Mouse (Mus musculus) limb, embryonic 14.5 days (tissue): ENCODE results near the gene Tbx2. TPM values are rescaled to one million over a fixed set of nuclear protein-coding genes. Genes with fewer than 3 reads are reported as not detected.

Experiments
- ATAC-seq: fragments of 200-750 bp; cut with Nextera tagmentation; 2 replicates; pipeline ENCODE4 v1.8.0; 2017; ENCODE audit warnings: low read depth, moderate number of reproducible peaks, moderate TSS enrichment; ENCODE audit not compliant: low FRiP score
- DNase-seq: peaks from one replicate; pipeline ENCODE4 v3.0.0-alpha.2; 2015; ENCODE audit warnings: low spot score
- H3K27ac ChIP-seq: fragments of 300-500 bp; sonication (generic); replicated peaks from 2 replicates; pipeline ENCODE4 v1.5.1; 2014; ENCODE audit warnings: low read depth, mild to moderate bottlenecking, low read length, moderate library complexity, mixed read lengths
- H3K27me3 ChIP-seq: fragments of 300-500 bp; sonication (generic); 2 replicates; pipeline ENCODE4 v1.6.1; 2014; ENCODE audit warnings: low read length, mixed read lengths; ENCODE audit not compliant: control insufficient read depth, insufficient read depth
- H3K36me3 ChIP-seq: fragments of 300-500 bp; sonication (generic); 2 replicates; pipeline ENCODE4 v1.6.1; 2014; ENCODE audit warnings: mild to moderate bottlenecking, low read length, moderate library complexity, mixed read lengths; ENCODE audit not compliant: control insufficient read depth, insufficient read depth
- H3K4me1 ChIP-seq: fragments of 300-500 bp; sonication (generic); 2 replicates; pipeline ENCODE4 v1.6.1; 2014; ENCODE audit warnings: antibody characterized with exemption, low read length, mixed read lengths; ENCODE audit not compliant: control insufficient read depth, insufficient read depth
- H3K4me2 ChIP-seq: fragments of 300-500 bp; sonication (generic); replicated peaks from 2 replicates; pipeline ENCODE4 v1.6.1; 2014; ENCODE audit warnings: low read depth, mild to moderate bottlenecking, low read length, moderate library complexity; ENCODE audit not compliant: severe bottlenecking
- H3K4me3 ChIP-seq: fragments of 300-500 bp; sonication (generic); replicated peaks from 2 replicates; pipeline ENCODE4 v1.5.1; 2014; ENCODE audit warnings: low read length
- H3K9ac ChIP-seq: fragments of 300-500 bp; sonication (generic); 2 replicates; pipeline ENCODE4 v1.6.1; 2014; ENCODE audit warnings: mild to moderate bottlenecking, low read depth, low read length, moderate library complexity; ENCODE audit not compliant: severe bottlenecking
- H3K9me3 ChIP-seq: fragments of 300-500 bp; sonication (generic); 2 replicates; pipeline ENCODE4 v1.6.1; 2016; ENCODE audit warnings: low read length; ENCODE audit not compliant: control insufficient read depth
- POLR2A ChIP-seq: fragments of 200-500 bp; IDR thresholded peaks from 2 replicates; pipeline ENCODE4 v1.8.0; 2012; ENCODE audit warnings: inconsistent platforms, mild to moderate bottlenecking, moderate library complexity, borderline replicate concordance; ENCODE audit not compliant: insufficient read depth, insufficient read length; ENCODE audit errors: extremely low read depth
- WGBS: fragments of 180-500 bp; shearing (Covaris S2); extraction: QIAGEN DNeasy Blood & Tissue Kit; methylation state at CpG from one replicate; pipeline ENCODE4 v1.1.7; 2014; 5-methylcytosine and 5-hydroxymethylcytosine counted together
- polyA plus RNA-seq, 2 experiments: library from polyadenylated mRNA; depleted of rRNA in 1 of 2; stranded (reverse) in 1 of 2; unstranded in 1 of 2; fragments of >200 nt; fragmentation: Nextera tagmentation in 1 of 2; extraction: Ambion mirVana in 1 of 2; gene quantifications; 2 replicates each; pipeline versions ENCODE4 v1.2.1 to v1.2.3; 2012 to 2014

Gene Tbx2
- polyA plus RNA-seq, 2 experiments: 6.5 to 31.7 TPM

DNA sequence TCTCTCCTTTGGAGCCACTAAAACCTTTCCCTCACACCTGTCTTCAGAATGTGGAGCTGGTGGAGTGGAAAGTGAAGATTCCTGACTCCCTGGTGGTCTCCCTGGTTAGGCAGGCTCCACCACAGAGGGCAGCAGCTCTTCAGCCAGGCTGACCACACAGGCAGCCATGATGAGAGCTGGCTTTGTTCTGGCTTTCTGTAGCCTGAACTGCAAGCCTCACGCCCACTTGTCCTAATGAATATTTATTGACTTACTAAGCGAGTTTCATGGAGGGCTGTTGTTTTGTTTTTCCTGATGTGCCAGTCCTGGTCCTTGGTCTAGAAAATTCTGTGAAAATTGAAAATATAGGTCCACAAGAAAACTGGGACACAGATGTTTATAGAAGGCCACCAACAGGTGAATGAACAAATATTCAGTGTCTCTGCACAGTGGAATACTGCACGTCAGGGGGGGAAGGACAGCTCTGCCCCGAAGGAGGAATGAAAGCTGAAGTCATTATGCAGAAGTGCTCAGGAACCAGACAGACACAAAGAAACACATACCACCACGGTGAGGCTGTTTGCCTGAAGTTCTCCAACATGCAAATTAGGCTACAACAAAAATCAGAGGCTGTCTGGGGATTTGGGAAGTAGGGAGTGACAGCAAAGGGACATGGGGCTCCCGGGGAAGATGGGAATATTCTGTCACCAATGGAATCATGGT, 25.8 kb downstream of the Tbx2 start:
- 27% methylated on average over 6 of the region's 6 CpGs for WGBS
- Histone ChIP-seq H3K27ac (no peak overlapping the region), H3K9ac (no peak overlapping the region), H3K4me3 (no peak overlapping the region), H3K27me3 (no peaks in the 10 kb centered on the region), H3K9me3 (no peaks in the 10 kb centered on the region), H3K4me1 (no peaks in the 10 kb centered on the region), H3K4me2 (no peak overlapping the region), H3K36me3 (no peaks in the 10 kb centered on the region)
- DNase-seq (no peak), ATAC-seq (no peak)
- no peak for TF ChIP-seq POLR2A

DNA sequence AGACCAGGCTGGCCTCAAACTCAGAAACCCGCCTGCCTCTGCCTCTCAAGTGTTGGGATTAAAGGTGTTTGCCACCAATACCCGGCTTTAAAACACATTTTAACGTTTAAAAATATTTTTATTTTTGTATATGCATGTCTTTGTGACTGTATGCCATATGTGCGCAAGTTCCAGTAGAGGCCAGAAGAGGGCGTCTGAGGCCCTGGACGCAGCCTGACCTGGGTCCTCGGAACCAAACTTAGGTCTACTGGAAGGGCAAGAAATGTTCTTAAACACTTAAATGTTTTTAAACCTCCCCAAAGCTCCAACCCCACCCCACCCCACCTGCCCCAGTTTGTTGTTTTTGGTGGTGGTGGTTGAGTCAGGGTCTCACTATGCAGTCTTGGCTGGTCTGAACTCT, 32.0 kb downstream of the Tbx2 start:
- ATAC-seq (no peak), DNase-seq (no peak)
- no peak overlapping the region for H3K9ac ChIP-seq
- H3K27me3 ChIP-seq: no peaks in the 10 kb centered on the region
- H3K36me3 ChIP-seq: no peaks in the 10 kb centered on the region
- 43% methylated on average over 7 of the region's 7 CpGs for WGBS
- no peaks in the 10 kb centered on the region for H3K4me1 ChIP-seq
- TF ChIP-seq POLR2A: no peak
- H3K9me3 ChIP-seq: no peaks in the 10 kb centered on the region
- no peak overlapping the region for H3K27ac ChIP-seq
- H3K4me3 ChIP-seq: no peak overlapping the region
- H3K4me2 ChIP-seq: no peak overlapping the region

DNA sequence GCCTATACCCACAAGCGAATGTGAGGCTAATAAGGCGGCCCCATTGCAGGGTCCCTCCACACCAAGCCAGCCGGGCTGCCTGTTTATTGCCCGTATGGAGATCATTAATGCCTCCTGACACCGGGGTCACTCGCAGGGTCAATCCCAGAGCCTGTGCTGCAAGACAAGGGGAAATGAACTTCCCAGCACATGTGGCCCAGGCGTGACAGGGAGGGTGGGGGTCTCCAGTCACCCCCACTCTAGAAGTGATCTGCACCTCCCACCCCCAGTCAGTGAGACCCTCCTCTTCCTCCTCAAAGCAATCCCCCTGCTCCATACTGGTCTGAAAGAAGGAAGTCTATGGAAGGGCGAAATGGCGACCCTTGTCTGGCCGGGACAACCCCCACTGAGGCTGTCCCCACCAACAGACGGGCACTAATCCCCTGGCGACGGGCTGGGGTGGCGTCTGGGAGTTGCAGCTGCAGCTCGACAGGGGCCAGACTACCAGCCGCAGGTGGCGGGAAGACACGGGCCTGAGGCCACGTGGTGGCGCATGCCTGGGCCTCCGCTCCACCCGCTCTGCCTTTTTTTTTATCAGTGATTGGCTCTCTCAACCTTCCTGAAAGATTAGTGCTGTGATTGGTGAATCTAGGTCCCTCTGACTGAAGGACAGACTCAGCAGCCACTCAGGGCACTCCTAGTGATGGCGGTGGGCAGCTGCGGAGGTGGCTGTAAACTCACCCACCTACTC, 43.9 kb downstream of the Tbx2 start:
- DNase-seq (peak; percentile 80), ATAC-seq (peak; percentile 89)
- TF ChIP-seq POLR2A: no peak
- Histone ChIP-seq H3K4me2 (peak overlapping the region; percentile 44), H3K36me3 (no peaks in the 10 kb centered on the region), H3K27me3 (no peaks in the 10 kb centered on the region), H3K9ac (peak overlapping the region; percentile 45; the same call in 1 of the 2 replicates), H3K9me3 (no peaks in the 10 kb centered on the region), H3K4me3 (peak overlapping the region; percentile 22), H3K4me1 (peaks cover 17% of the 10 kb centered on the region), H3K27ac (0 out of 2 replicates have a peak overlapping the region, but pooled peaks have one; percentile 19)
- WGBS: 12% methylated on average over 22 of the region's 24 CpGs

DNA sequence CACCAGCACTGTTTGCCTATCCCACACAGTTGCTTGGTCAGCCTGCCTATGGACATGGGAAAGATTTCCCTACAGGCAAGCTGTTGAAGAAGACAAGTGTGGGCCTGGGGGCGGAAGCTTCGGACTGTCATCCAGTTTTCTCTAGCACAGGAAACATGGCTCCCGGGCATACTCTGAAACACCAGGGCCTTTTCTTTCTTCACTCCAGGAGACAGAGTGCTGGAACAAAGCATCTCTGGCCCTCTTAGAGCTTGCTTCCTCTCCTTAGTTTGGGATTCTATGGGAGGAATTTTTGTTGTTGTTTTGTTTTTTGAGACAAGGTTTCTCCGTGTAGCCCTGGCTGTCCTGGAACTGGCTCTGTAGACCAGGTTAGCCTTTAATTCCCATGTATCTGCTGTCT, 52.1 kb downstream of the Tbx2 start:
- Histone ChIP-seq H3K27ac (no peak overlapping the region), H3K36me3 (no peaks in the 10 kb centered on the region), H3K4me3 (no peak overlapping the region), H3K4me1 (peaks cover 12% of the 10 kb centered on the region), H3K9ac (no peak overlapping the region), H3K9me3 (no peaks in the 10 kb centered on the region), H3K27me3 (peaks cover 21% of the 10 kb centered on the region), H3K4me2 (no peak overlapping the region)
- TF ChIP-seq POLR2A: no peak
- ATAC-seq (no peak), DNase-seq (no peak)
- 74% methylated on average over 4 of the region's 4 CpGs for whole genome bisulfite sequencing

DNA sequence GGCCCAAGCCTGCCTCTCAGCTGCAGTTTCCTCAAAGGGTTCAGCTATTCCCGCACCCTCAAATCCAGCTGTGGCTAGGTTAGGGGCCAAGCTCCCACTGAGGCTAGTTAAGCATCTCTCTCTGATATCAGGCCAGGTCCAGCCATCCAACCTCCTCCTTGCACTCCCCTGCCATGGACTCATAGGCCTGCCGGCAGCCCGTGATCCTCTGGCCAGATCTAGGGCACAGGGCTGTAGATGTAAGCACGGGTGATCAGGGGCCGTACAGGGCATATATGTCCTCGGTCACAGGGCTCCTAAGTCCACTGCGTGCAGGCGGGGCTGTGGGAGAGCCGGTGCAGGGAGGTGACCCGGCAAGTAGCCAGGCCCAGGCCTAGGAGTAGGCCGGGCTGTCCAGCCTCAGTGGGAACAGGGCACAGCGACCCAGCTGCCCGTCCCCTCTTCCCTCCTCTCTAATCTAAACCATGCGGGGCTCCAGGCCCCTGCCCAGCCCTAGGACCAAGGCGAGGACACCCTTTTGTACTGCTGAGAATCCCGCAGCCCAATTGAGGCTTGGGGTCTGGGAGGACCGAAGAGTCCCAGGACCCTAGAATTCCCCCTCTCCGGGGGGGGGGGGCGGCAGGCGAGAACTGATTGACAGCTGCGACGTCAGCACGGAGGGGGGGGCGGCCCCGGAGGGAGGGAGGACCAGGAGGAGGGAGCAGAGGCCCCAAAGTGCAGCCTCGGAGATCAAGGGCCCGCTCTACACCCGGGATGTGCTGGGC, 53.5 kb downstream of the Tbx2 start, which contains the start of gene Tbx4:
TSS of gene Tbx4 (plus strand) at position 758 of the 764 bp plus-strand sequence.
- H3K27ac ChIP-seq: peak within 1 kb of the TSS; percentile 88

More for the DNA sequence above, 53.5 kb downstream of the Tbx2 start, which contains the start of gene Tbx4:
- H3K9me3 ChIP-seq: no peaks in the 10 kb centered on the region
- ATAC-seq (peak; percentile 25; the same call in 1 of the 2 replicates), DNase-seq (no peak)
- 0 out of 2 replicates have a peak, but pooled peaks have one; percentile 7 for TF ChIP-seq POLR2A
- peaks cover 30% of the 10 kb centered on the region for H3K27me3 ChIP-seq
- H3K4me1 ChIP-seq: peaks cover 12% of the 10 kb centered on the region
- WGBS: 16% methylated on average over 17 of the region's 28 CpGs
- peak within 1 kb of the TSS; percentile 92 for H3K9ac ChIP-seq
- no peaks in the 10 kb centered on the region for H3K36me3 ChIP-seq
- peak within 1 kb of the TSS; percentile 59 for H3K4me3 ChIP-seq
- peak within 1 kb of the TSS; percentile 73 for H3K4me2 ChIP-seq
